Mouse (Mus musculus): Measurements from ENCODE around the gene Zeb2. TPM values are rescaled to one million over a fixed set of nuclear protein-coding genes. Genes with fewer than 3 reads are reported as not detected.

Gene Zeb2
- total RNA-seq, 2 experiments from 2014 or later, result 29.1 to 30.4 TPM

GRCm38 (mm10) chr2:45100628-45101027 is 16.6 kb downstream of the Zeb2 start:
- DNase-seq, result no peak
- intact Hi-C loops (cut with DNase I), result no loop called here

GRCm38 (mm10) chr2:45100017-45100416 is 17.2 kb downstream of the Zeb2 start:
- DNase-seq, result no peak
- intact Hi-C loops (cut with DNase I), result no loop called here

GRCm38 (mm10) chr2:45099081-45099480 is 18.1 kb downstream of the Zeb2 start:
- intact Hi-C loops (cut with DNase I), result no loop called here
- DNase-seq, result no peak

GRCm38 (mm10) chr2:45097969-45098368 is 19.2 kb downstream of the Zeb2 start:
- DNase-seq, result no peak
- intact Hi-C loops (cut with DNase I), result no loop called here

GRCm38 (mm10) chr2:45096638-45097247 is 20.5 kb downstream of the Zeb2 start:
- intact Hi-C loops (cut with DNase I), result no loop called here
- no peak for DNase-seq

GRCm38 (mm10) chr2:45095825-45096224 is 21.4 kb downstream of the Zeb2 start:
- no peak for DNase-seq

GRCm38 (mm10) chr2:45094371-45094967 is 22.7 kb downstream of the Zeb2 start:
- no peak for DNase-seq
- intact Hi-C loops (cut with DNase I), result no loop called here

More at GRCm38 (mm10) chr2:45095825-45096224, 21.4 kb downstream of the Zeb2 start:
- intact Hi-C loops (cut with DNase I), result no loop called here

GRCm38 (mm10) chr2:45093479-45093878 is 23.7 kb downstream of the Zeb2 start:
- intact Hi-C loops (cut with DNase I), result no loop called here
- no peak for DNase-seq

- no peak for DNase-seq
- intact Hi-C loops (cut with DNase I), result no loop called here
These were observed 24.5 kb downstream of the Zeb2 start for GRCm38 (mm10) chr2:45092654-45093053.

GRCm38 (mm10) chr2:45090529-45091297 is 26.5 kb downstream of the Zeb2 start:
- no peak for DNase-seq
- intact Hi-C loops (cut with DNase I), result no loop called here

- no peak for DNase-seq
- intact Hi-C loops (cut with DNase I), result no loop called here
These were observed 28.0 kb downstream of the Zeb2 start for GRCm38 (mm10) chr2:45089251-45089530.

- no peak for DNase-seq
- intact Hi-C loops (cut with DNase I), result no loop called here
These were observed 28.6 kb downstream of the Zeb2 start for GRCm38 (mm10) chr2:45088435-45089250.

- intact Hi-C loops (cut with DNase I), result no loop called here
- no peak for DNase-seq
These were observed 30.0 kb downstream of the Zeb2 start for GRCm38 (mm10) chr2:45087208-45087607.

GRCm38 (mm10) chr2:45085653-45086052 is 31.5 kb downstream of the Zeb2 start:
- no peak for DNase-seq
- intact Hi-C loops (cut with DNase I), result no loop called here

GRCm38 (mm10) chr2:45083042-45083441 is 34.2 kb downstream of the Zeb2 start:
- intact Hi-C loops (cut with DNase I), result no loop called here
- no peak for DNase-seq

- DNase-seq, result no peak
- intact Hi-C loops (cut with DNase I), result no loop called here
These were observed 35.6 kb downstream of the Zeb2 start for GRCm38 (mm10) chr2:45081559-45081958.

GRCm38 (mm10) chr2:45077938-45078487 is 39.2 kb downstream of the Zeb2 start:
- DNase-seq, result no peak
- intact Hi-C loops (cut with DNase I), result no loop called here

GRCm38 (mm10) chr2:45077383-45077782 is 39.8 kb downstream of the Zeb2 start:
- intact Hi-C loops (cut with DNase I), result no loop called here
- no peak for DNase-seq

- intact Hi-C loops (cut with DNase I), result no loop called here
- no peak for DNase-seq
These were observed 44.2 kb downstream of the Zeb2 start for GRCm38 (mm10) chr2:45073025-45073424.

GRCm38 (mm10) chr2:45071296-45071695 is 45.9 kb downstream of the Zeb2 start:
- intact Hi-C loops (cut with DNase I), result no loop called here
- DNase-seq, result no peak
